Mouse (Mus musculus) spleen, adult 18-20 months (tissue): ENCODE measurements around the gene Hsd11b1.
A peak's percentile ranks its signal among the peaks of the same experiment; 100 is the strongest.
"Not testable (repeated sequence)": the region's sequence is repeated elsewhere in the genome, so short reads cannot be mapped to it uniquely, and the experiment has no call there.

Experiments used
- DNase-seq, 2 experiments: peaks; one replicate each; pipeline ENCODE4 v3.0.0; 2022; ENCODE audit warnings: mixed read lengths in 2 of 2

Hsd11b1 gene

GRCm38 (mm10) chr1:193263955-193264598, at the start of gene Hsd11b1:
Gene Hsd11b1 (minus strand): TSS chr1:193264075.
- DNase-seq, result peak; percentile 18 to 36

- DNase-seq, result no peak
Observed at GRCm38 (mm10) chr1:193311596-193311995, 47.7 kb upstream of the Hsd11b1 start.

DNA sequence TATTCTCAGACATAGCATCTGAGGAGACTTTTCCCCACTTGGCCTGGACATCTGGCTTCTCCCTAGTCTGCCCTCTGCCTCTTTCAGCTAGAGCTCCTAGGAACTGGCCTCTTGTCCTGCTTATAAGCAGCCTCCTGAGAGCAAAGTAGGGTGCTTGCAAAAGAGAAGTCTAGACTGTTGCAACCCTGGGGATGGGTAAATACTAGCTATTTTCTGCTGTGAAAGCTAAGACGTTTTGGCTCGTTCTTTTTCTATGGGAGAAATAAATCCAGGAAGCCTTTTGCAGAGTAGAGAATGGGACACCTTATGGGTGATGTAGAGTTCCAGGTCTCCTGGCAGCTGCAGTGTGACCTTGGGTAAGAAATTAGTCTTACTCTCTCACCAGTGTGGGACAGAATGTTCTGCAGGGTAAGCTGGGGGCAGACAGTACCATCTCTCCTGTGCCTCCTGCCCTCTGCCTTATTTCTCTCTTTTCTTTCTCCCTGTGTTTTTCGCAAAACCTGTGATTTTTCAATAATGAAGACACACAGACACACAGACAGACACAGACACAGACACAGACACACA, 46.7 kb upstream of the Hsd11b1 start:
- no peak for DNase-seq

DNA sequence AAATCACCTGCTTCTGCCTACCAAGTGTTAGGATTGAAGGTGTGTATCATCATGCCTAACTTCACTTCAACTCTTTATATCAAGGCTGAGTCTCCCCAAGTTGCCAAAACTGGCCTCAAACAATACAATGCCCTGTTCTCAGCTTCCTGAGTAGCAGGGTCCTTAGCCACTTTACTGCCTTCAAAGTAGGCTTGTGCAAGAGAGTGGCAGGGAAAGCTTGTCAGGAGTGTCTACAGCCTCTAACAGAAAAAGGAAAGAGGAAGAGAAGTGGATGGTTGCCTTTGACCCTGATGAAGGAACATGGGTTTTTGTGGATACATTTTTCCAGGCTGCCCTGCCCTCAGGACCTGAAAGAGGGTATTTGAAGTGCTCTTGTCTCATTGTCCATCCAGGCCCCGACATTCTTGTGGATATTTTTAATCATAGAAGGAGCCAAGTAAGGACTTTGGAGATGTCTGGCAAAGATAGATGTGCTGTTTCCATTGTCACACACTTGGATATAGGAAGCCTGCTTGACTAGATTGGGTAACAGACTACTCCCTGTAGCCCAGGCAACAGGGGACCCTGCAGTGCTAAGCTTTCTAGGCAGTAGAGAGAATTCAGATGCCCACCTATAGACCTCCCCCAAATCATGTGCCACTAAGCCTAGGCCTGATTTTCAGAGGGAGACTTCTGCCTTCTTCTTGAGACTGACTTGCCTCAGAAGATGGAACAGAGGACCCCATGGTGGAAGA, 46.1 kb upstream of the Hsd11b1 start:
- DNase-seq, result no peak

- DNase-seq, result no peak
Observed at GRCm38 (mm10) chr1:193306832-193307231, 43.0 kb upstream of the Hsd11b1 start.

GRCm38 (mm10) chr1:193305386-193305785, 41.5 kb upstream of the Hsd11b1 start:
- DNase-seq, result no peak

DNA sequence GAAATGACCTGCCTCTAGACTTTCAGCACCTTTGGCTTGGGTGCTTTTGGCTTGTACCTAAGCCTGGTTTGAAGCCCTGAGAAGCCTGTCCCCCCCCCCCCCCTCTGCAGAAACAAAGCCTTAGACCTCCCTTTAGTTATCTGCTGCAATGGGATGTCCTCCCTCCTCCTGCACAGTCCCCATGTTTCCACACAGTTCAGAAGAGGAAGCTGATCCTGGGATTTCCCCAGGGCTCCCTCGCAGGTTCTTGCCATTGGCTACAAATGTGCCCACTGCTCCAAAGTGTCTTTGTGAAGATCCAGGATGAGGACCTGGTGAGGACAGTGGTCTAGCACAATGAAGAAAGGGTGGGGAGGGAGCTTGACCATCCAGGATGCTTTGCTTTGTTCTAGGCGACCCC, 39.2 kb upstream of the Hsd11b1 start:
- DNase-seq, result no peak

DNA sequence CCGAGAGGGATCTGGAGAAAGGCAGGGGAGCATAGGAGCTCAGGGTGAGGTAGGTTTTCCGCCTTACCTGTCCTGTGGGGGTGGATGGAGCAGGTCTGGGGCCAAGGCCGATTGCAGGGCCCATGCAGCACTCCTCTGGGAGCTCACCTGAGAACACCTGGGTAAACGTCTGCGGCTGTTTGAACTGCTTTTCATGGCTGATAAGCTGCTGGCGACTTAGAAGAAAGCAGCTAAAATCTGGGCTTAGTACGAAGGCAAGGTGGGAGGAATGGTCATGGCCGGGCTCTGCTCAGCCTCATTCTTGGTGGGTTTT, 38.2 kb upstream of the Hsd11b1 start:
- DNase-seq, result no peak

- DNase-seq, result no peak
Observed at GRCm38 (mm10) chr1:193301216-193302092, 37.6 kb upstream of the Hsd11b1 start.

GRCm38 (mm10) chr1:193299995-193300394, 36.1 kb upstream of the Hsd11b1 start:
- no peak for DNase-seq

DNA sequence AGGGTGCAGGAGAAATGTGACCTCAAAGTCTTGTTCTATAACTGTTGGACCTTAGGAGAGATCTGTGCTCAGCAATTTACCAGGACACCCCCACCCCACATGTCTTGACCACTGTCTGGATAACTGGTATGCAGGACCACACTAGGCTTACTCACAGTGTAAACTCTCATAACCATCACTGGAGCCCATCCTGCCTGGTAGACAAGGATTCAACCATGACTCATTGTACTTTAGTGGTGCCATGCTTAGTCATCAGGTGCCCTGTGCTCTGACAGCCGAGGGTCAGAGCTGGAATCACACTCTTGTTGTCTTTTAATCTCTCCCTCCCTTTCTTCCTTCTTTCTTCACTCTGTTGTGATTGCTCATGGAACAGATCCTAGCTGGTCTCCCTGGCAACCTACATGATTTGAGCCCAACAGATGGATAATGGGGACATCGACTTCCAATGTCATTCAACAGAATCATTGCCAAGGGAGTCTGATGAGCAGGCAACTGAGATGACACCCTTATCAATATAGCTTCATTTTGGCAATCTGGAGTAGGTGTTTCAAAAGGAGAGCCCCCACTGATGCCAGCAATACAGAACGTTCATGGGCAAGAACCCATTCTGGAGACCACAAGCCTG, 34.4 kb upstream of the Hsd11b1 start:
- no peak for DNase-seq

DNA sequence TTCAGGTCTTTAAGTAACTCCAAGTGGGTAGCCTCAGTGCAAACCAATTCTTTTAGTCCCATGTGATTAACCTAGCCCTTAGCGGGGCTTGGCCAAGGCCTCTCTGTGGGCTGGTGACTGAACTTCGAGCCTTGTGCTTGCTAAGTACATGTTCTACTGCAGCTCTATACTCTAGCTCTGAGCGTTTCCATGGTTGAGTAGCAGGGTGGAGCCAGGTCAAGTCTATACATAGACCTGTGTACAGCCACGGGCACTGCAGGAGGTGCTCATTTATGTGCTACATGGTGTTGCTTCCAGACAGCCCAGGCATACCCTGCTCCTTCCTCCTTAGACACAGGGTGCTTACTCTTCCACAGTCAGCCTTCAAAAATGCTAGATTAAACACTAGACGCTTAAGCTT, 32.0 kb upstream of the Hsd11b1 start:
- DNase-seq, result no peak

DNA sequence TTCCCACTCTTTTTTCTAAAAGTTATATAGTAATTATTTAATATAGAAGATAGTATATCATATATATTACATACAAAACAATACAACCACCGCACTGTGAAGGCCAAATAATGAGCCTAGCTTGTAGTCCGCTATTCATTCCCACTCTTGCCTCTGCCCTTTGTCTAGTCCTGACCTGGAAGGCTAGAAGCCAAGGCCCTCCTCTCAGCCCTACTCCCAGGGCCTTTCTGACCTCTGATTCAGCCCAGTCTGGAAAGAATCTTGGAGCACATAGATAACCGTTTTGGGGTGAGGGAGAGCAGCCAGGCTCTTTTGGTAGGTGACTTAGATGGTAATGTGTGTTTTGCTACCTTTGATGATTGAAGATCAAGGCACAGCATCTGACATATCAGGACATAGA, 30.1 kb upstream of the Hsd11b1 start:
- no peak for DNase-seq

DNA sequence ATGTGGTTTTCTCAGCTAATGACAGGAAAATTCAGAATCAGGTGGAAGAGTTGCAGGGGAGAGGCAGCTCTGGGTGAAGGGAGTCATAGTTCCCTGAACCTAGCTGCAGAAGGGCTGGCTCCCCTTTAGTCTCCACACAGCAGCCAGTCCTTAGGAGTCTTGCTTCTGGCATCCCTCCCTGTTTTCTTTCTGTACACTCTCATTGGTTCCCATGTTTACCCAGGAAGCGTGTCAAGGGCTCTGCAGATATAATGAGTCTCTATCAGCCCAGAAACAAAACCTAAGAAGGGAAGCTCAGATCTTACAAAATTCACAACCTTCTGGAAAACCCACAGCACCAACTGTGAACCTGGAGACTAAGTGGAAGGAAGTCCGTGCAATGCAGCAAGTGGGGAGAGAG, 29.2 kb upstream of the Hsd11b1 start:
- DNase-seq, result no peak

DNA sequence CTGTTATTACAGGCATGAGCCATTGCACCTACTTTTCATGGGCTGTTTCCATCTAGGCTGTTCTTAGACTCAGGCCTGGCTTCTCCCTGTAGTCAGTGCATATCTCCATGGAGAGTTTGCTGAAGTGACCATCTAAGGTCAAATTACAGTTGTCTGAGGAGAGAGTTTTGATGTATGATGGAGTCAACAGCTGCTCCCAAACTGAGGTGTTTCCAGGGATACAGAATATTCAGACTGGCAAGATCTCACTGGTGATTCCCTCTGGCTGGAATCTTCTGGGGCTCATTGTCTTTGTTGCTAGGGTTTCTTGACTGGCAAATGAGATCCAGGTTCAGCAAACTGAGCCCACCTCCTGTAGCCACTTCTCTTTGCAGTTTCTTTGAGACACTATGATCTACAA, 26.8 kb upstream of the Hsd11b1 start:
- DNase-seq, result no peak

DNA sequence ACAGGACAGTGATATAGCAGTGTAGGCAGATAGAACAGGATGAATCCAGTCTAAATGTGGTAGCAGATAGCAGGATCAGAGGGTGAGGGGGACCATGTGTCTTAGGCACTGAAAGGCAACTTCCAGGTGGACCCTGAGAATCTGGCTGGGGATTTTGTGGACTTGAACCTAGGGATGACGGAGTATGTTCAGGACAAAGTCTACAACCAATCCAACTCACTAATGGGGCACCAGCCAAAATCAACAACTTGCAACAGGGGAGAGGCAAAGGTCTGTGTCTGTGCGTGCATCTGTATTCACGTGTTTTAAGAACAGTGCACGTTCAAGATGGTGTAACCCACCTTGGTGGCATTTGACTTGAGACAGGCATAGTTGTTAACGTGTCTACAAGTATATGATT, 26.0 kb upstream of the Hsd11b1 start:
- DNase-seq, result no peak

- no peak for DNase-seq
Observed at GRCm38 (mm10) chr1:193289076-193289475, 25.2 kb upstream of the Hsd11b1 start.

- DNase-seq, result no peak
Observed at GRCm38 (mm10) chr1:193287578-193287977, 23.7 kb upstream of the Hsd11b1 start.

- not testable (repeated sequence) for DNase-seq
Observed at GRCm38 (mm10) chr1:193285766-193286325, 22.0 kb upstream of the Hsd11b1 start.

- no peak for DNase-seq
Observed at GRCm38 (mm10) chr1:193284228-193284779, 20.4 kb upstream of the Hsd11b1 start.

- DNase-seq, result no peak
Observed at GRCm38 (mm10) chr1:193281344-193281743, 17.5 kb upstream of the Hsd11b1 start.

- no peak for DNase-seq
Observed at GRCm38 (mm10) chr1:193279492-193279891, 15.6 kb upstream of the Hsd11b1 start.
